Mouse (Mus musculus): ENCODE results near the gene Cfap44. TPM values are rescaled to one million over a fixed set of nuclear protein-coding genes. Genes with fewer than 3 reads are reported as not detected.

Gene Cfap44
- polyA plus RNA-seq, 2 experiments: 0.47 to 0.66 TPM

DNA sequence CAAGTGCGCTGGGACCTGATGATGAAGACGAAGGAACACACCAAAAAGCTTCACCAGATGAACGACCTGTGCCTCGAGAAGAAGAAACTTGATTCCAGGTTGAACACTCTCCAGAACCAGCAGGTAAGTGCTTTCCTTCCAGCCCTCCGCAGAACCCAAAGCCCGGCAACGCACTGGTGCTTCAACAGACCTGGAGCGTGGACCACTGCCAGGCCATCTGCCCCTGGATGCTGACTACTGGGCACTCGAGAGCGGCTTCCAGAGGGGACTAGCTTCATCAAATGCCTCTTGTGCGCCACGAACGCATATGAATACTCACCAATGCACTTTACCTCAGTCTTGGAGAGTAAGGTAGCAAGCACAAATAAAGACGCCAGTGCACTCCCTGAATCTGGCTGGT lies 85.3 kb downstream of the Cfap44 start:
- H3K9me3 ChIP-seq (ENCODE audit: control insufficient read depth, low read length): no peaks in the 10 kb centered on the region
- ATAC-seq (ENCODE audit: low FRiP score, low read depth): no peak
- no peak overlapping the region for H3K9ac ChIP-seq (ENCODE audit: low read depth, low read length, severe bottlenecking)
- H3K4me2 ChIP-seq (replicated peaks; ENCODE audit: low read depth, low read length, severe bottlenecking): no peak overlapping the region
- 87% methylated on average over 14 of the region's 14 CpGs for WGBS
- no peak for TF ChIP-seq POLR2A (IDR thresholded peaks at IDR 0.05; ENCODE audit: borderline replicate concordance, extremely low read depth, insufficient read depth, insufficient read length)
- peaks cover 6% of the 10 kb centered on the region for H3K4me1 ChIP-seq (ENCODE audit: control insufficient read depth, insufficient read depth, low read length)
- peaks cover 24% of the 10 kb centered on the region for H3K36me3 ChIP-seq (ENCODE audit: control insufficient read depth, insufficient read depth, low read length)
- DNase-seq (ENCODE audit: low spot score): no peak
- H3K27me3 ChIP-seq (ENCODE audit: control insufficient read depth, insufficient read depth, low read length): no peaks in the 10 kb centered on the region
- no peak overlapping the region for H3K27ac ChIP-seq (replicated peaks; ENCODE audit: low read depth, low read length)
- H3K4me3 ChIP-seq (replicated peaks; ENCODE audit: low read length): no peak overlapping the region

DNA sequence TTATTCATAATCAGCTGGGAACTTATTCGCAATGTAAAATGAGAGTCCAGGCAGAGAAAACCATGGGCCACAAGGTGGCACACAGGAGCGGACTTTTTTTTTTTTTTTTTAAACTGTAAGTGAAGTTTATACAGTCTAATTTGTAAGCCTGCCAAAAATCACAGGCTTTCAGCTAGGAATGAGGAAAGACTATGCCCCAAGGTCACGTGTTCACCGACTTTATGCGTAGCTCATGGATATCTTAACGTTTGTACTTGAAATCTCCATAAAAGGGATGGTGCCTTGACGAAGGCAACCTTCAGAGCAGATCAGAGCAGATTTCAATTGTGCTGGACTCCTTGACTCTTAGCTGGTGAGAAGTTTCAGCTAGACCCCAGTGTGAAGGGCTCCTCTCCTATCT lies 86.0 kb downstream of the Cfap44 start:
- Histone ChIP-seq H3K4me1 (ENCODE audit: control insufficient read depth, insufficient read depth, low read length) (peaks cover 6% of the 10 kb centered on the region), H3K9ac (ENCODE audit: low read depth, low read length, severe bottlenecking) (no peak overlapping the region), H3K36me3 (ENCODE audit: control insufficient read depth, insufficient read depth, low read length) (peaks cover 32% of the 10 kb centered on the region), H3K27ac (replicated peaks; ENCODE audit: low read depth, low read length) (peak overlapping the region; percentile 21; the same call in 1 of the 2 replicates), H3K4me2 (replicated peaks; ENCODE audit: low read depth, low read length, severe bottlenecking) (no peak overlapping the region), H3K9me3 (ENCODE audit: control insufficient read depth, low read length) (no peaks in the 10 kb centered on the region), H3K27me3 (ENCODE audit: control insufficient read depth, insufficient read depth, low read length) (no peaks in the 10 kb centered on the region), H3K4me3 (replicated peaks; ENCODE audit: low read length) (no peak overlapping the region)
- 34% methylated on average over 7 of the region's 7 CpGs for WGBS
- TF ChIP-seq POLR2A (IDR thresholded peaks at IDR 0.05; ENCODE audit: borderline replicate concordance, extremely low read depth, insufficient read depth, insufficient read length): no peak
- ATAC-seq (ENCODE audit: low FRiP score, low read depth): peak; percentile 39; the same call in 1 of the 2 replicates
- DNase-seq (ENCODE audit: low spot score): peak; percentile 78

GRCm38 (mm10) chr16:44481599-44482593 lies 87.3 kb downstream of the Cfap44 start:
- Histone ChIP-seq H3K27ac (replicated peaks; ENCODE audit: low read depth, low read length) (0 out of 2 replicates have a peak overlapping the region, but pooled peaks have one; percentile 35), H3K9me3 (ENCODE audit: control insufficient read depth, low read length) (no peaks in the 10 kb centered on the region), H3K4me2 (replicated peaks; ENCODE audit: low read depth, low read length, severe bottlenecking) (no peak overlapping the region), H3K36me3 (ENCODE audit: control insufficient read depth, insufficient read depth, low read length) (peaks cover 45% of the 10 kb centered on the region), H3K4me3 (replicated peaks; ENCODE audit: low read length) (no peak overlapping the region), H3K4me1 (ENCODE audit: control insufficient read depth, insufficient read depth, low read length) (peaks cover 6% of the 10 kb centered on the region), H3K9ac (ENCODE audit: low read depth, low read length, severe bottlenecking) (no peak overlapping the region), H3K27me3 (ENCODE audit: control insufficient read depth, insufficient read depth, low read length) (no peaks in the 10 kb centered on the region)
- 53% methylated on average over 28 of the region's 28 CpGs for WGBS
- ATAC-seq (ENCODE audit: low FRiP score, low read depth): no peak
- TF ChIP-seq POLR2A (IDR thresholded peaks at IDR 0.05; ENCODE audit: borderline replicate concordance, extremely low read depth, insufficient read depth, insufficient read length): no peak
- DNase-seq (ENCODE audit: low spot score): no peak

DNA sequence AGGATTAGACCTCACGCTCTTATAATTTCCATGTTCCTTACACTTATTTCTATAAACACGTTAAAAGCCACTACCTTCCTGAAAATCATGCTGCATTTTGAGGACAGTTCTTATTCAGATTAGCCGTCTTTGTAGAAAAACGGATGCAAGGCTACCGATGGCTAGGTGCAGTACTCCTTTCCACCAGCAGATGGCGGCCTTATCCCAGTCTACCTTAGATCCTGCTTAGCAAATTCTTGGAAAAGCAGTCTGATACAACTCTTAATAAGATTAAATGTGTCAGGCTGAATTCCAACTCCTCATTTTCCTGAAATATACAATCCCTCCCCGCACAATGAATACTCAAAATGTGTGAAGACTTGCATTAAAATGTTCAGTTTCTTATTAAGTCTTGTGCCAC lies 89.5 kb downstream of the Cfap44 start:
- Histone ChIP-seq H3K4me3 (replicated peaks; ENCODE audit: low read length) (no peak overlapping the region), H3K36me3 (ENCODE audit: control insufficient read depth, insufficient read depth, low read length) (peaks cover 64% of the 10 kb centered on the region), H3K4me2 (replicated peaks; ENCODE audit: low read depth, low read length, severe bottlenecking) (no peak overlapping the region), H3K9ac (ENCODE audit: low read depth, low read length, severe bottlenecking) (no peak overlapping the region), H3K27ac (replicated peaks; ENCODE audit: low read depth, low read length) (no peak overlapping the region), H3K27me3 (ENCODE audit: control insufficient read depth, insufficient read depth, low read length) (no peaks in the 10 kb centered on the region), H3K9me3 (ENCODE audit: control insufficient read depth, low read length) (no peaks in the 10 kb centered on the region), H3K4me1 (ENCODE audit: control insufficient read depth, insufficient read depth, low read length) (peaks cover 6% of the 10 kb centered on the region)
- DNase-seq (ENCODE audit: low spot score): peak; percentile 87
- no peak for ATAC-seq (ENCODE audit: low FRiP score, low read depth)
- WGBS: 7% methylated on average over 7 of the region's 7 CpGs
- TF ChIP-seq POLR2A (IDR thresholded peaks at IDR 0.05; ENCODE audit: borderline replicate concordance, extremely low read depth, insufficient read depth, insufficient read length): no peak

DNA sequence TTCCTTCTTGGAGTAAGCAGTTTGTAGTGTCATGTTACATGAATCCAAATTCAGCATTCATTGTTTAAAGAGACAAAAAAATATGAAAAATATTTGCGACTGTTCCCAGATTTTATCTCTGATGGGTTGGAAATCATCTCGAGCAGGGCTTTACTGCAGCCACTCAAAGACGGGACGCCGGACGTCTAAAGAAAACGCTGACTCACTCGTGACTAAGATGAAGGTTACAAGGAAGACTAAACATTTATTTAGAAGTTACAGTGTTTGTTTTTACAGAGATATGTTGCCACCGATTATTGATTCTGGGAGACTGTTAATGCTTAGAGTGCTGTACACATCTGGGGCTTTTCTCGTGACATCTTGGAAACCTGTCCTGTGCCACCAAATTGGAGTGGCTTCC lies 90.2 kb downstream of the Cfap44 start:
- WGBS: 87% methylated on average over 10 of the region's 10 CpGs
- Histone ChIP-seq H3K4me2 (replicated peaks; ENCODE audit: low read depth, low read length, severe bottlenecking) (no peak overlapping the region), H3K27ac (replicated peaks; ENCODE audit: low read depth, low read length) (no peak overlapping the region; the same call in 1 of the 2 replicates), H3K36me3 (ENCODE audit: control insufficient read depth, insufficient read depth, low read length) (peaks cover 71% of the 10 kb centered on the region), H3K9me3 (ENCODE audit: control insufficient read depth, low read length) (no peaks in the 10 kb centered on the region), H3K4me1 (ENCODE audit: control insufficient read depth, insufficient read depth, low read length) (peaks cover 6% of the 10 kb centered on the region), H3K4me3 (replicated peaks; ENCODE audit: low read length) (no peak overlapping the region), H3K9ac (ENCODE audit: low read depth, low read length, severe bottlenecking) (no peak overlapping the region), H3K27me3 (ENCODE audit: control insufficient read depth, insufficient read depth, low read length) (no peaks in the 10 kb centered on the region)
- DNase-seq (ENCODE audit: low spot score) (no peak), ATAC-seq (ENCODE audit: low FRiP score, low read depth) (no peak)
- TF ChIP-seq POLR2A (IDR thresholded peaks at IDR 0.05; ENCODE audit: borderline replicate concordance, extremely low read depth, insufficient read depth, insufficient read length): no peak
